Mouse (Mus musculus) olfactory bulb, adult 2 months (tissue): ENCODE data around the gene Lrrc56. TPM values are rescaled to one million over a fixed set of nuclear protein-coding genes. Genes with fewer than 3 reads are reported as not detected.

Experiments used
- H3K27ac ChIP-seq: fragments of 200-500 bp; 2 replicates; pipeline ENCODE4 v1.5.1; 2012; ENCODE audit warnings: low read depth, low read length; ENCODE audit not compliant: insufficient read depth
- H3K4me1 ChIP-seq: fragments of 200-500 bp; 2 replicates; pipeline ENCODE4 v1.6.1; 2012; ENCODE audit warnings: low read length; ENCODE audit not compliant: control insufficient read depth, insufficient read depth
- H3K4me3 ChIP-seq: fragments of 200-500 bp; 2 replicates; pipeline ENCODE4 v1.5.1; 2012; ENCODE audit warnings: mild to moderate bottlenecking, low read depth, low read length, moderate library complexity; ENCODE audit not compliant: insufficient read depth
- CTCF ChIP-seq: fragments of 200-500 bp; IDR thresholded peaks from 2 replicates; pipeline ENCODE4 v1.5.1; 2012; ENCODE audit warnings: low read depth, mild to moderate bottlenecking, low read length, moderate library complexity; ENCODE audit not compliant: insufficient read depth
- POLR2A ChIP-seq: fragments of 200-500 bp; IDR thresholded peaks from 2 replicates; pipeline ENCODE4 v1.6.1; 2012; ENCODE audit warnings: mild to moderate bottlenecking, low read depth, low read length, moderate library complexity; ENCODE audit not compliant: insufficient read depth
- WGBS: fragments of 180-500 bp; shearing (Covaris S2); methylation state at CpG from one replicate; pipeline ENCODE4 v1.1.7; 2018; 5-methylcytosine and 5-hydroxymethylcytosine counted together
- polyA plus RNA-seq: library from polyadenylated mRNA; stranded (reverse); fragments of >200 nt; gene quantifications from 2 replicates; pipeline ENCODE4 v1.2.4, GENCODE M21; 2012; ENCODE audit warnings: low replicate concordance; ENCODE audit not compliant: missing spikeins, insufficient read depth, insufficient read length

Lrrc56 gene
- polyA plus RNA-seq, 1 experiment = not detected

- 93% methylated on average over 8 of the region's 8 CpGs for WGBS
- Histone ChIP-seq H3K4me1 (peaks cover 20% of the 10 kb centered on the region), H3K27ac (no peak overlapping the region), H3K4me3 (no peak overlapping the region)
- no peak for TF ChIP-seq POLR2A
- no peak for TF ChIP-seq CTCF
These were observed 2.8 kb downstream of the Lrrc56 start for GRCm38 (mm10) chr7:141196619-141197282.

GRCm38 (mm10) chr7:141198121-141198520 lies 4.2 kb downstream of the Lrrc56 start:
- 94% methylated on average over 4 of the region's 4 CpGs for WGBS
- Histone ChIP-seq H3K4me1 (peaks cover 7% of the 10 kb centered on the region), H3K27ac (no peak overlapping the region), H3K4me3 (no peak overlapping the region)
- TF ChIP-seq CTCF (no peak), POLR2A (no peak)

GRCm38 (mm10) chr7:141204546-141204945 lies 10.6 kb downstream of the Lrrc56 start:
- no peak for TF ChIP-seq POLR2A
- TF ChIP-seq CTCF = no peak
- WGBS = 70% methylated on average over 3 of the region's 3 CpGs
- no peaks in the 10 kb centered on the region for H3K4me1 ChIP-seq
- H3K4me3 ChIP-seq = no peak overlapping the region
- H3K27ac ChIP-seq = no peak overlapping the region

- no peak overlapping the region for H3K4me3 ChIP-seq
- no peaks in the 10 kb centered on the region for H3K4me1 ChIP-seq
- 97% methylated on average over 5 of the region's 5 CpGs for WGBS
- no peak for TF ChIP-seq POLR2A
- no peak for TF ChIP-seq CTCF
- H3K27ac ChIP-seq = no peak overlapping the region
These were observed 11.5 kb downstream of the Lrrc56 start for GRCm38 (mm10) chr7:141205504-141205903.

- Histone ChIP-seq H3K27ac (no peak overlapping the region), H3K4me3 (no peak overlapping the region), H3K4me1 (no peaks in the 10 kb centered on the region)
- TF ChIP-seq POLR2A (no peak), CTCF (no peak)
- WGBS = 94% methylated on average over 18 of the region's 18 CpGs
These were observed 12.4 kb downstream of the Lrrc56 start for GRCm38 (mm10) chr7:141206182-141206937.

- Histone ChIP-seq H3K4me1 (no peaks in the 10 kb centered on the region), H3K27ac (no peak overlapping the region), H3K4me3 (no peak overlapping the region)
- TF ChIP-seq CTCF (no peak), POLR2A (no peak)
- 75% methylated on average over 3 of the region's 3 CpGs for WGBS
These were observed 15.6 kb downstream of the Lrrc56 start for GRCm38 (mm10) chr7:141209526-141209925.

- Histone ChIP-seq H3K4me1 (peaks cover 2% of the 10 kb centered on the region), H3K27ac (no peak overlapping the region), H3K4me3 (no peak overlapping the region)
- 91% methylated on average over 12 of the region's 12 CpGs for WGBS
- TF ChIP-seq CTCF (no peak), POLR2A (no peak)
These were observed 16.2 kb downstream of the Lrrc56 start for GRCm38 (mm10) chr7:141210137-141210536.

GRCm38 (mm10) chr7:141210606-141211131 lies 16.7 kb downstream of the Lrrc56 start:
- Histone ChIP-seq H3K4me1 (peaks cover 7% of the 10 kb centered on the region), H3K27ac (no peak overlapping the region), H3K4me3 (no peak overlapping the region)
- 92% methylated on average over 14 of the region's 14 CpGs for WGBS
- TF ChIP-seq POLR2A (no peak), CTCF (no peak)

- 86% methylated on average over 3 of the region's 3 CpGs for WGBS
- no peak for TF ChIP-seq CTCF
- TF ChIP-seq POLR2A = no peak
- peaks cover 16% of the 10 kb centered on the region for H3K4me1 ChIP-seq
- H3K27ac ChIP-seq = no peak overlapping the region
- no peak overlapping the region for H3K4me3 ChIP-seq
These were observed 19.2 kb downstream of the Lrrc56 start for GRCm38 (mm10) chr7:141213133-141213532.
